Mouse (Mus musculus): ENCODE measurements around the gene Tmem204. TPM values are rescaled to one million over a fixed set of nuclear protein-coding genes. Genes with fewer than 3 reads are reported as not detected.

The Tmem204 gene
- polyA plus RNA-seq, 1 experiment from 2014 or later = 19.0 TPM

- no peak for ATAC-seq (ENCODE audit: low FRiP score, low TSS enrichment)
- Histone ChIP-seq H3K4me1 (replicated peaks; ENCODE audit: control insufficient read depth, insufficient read depth) (peaks cover 3% of the 10 kb centered on the region), H3K9me3 (ENCODE audit: control insufficient read depth, low read length) (no peaks in the 10 kb centered on the region), H3K9ac (ENCODE audit: low read length) (no peak overlapping the region), H3K4me2 (replicated peaks; ENCODE audit: low read depth) (no peak overlapping the region), H3K27me3 (ENCODE audit: control insufficient read depth, insufficient read depth, low read length) (no peaks in the 10 kb centered on the region), H3K4me3 (ENCODE audit: low read depth, low read length) (no peak overlapping the region), H3K27ac (replicated peaks) (no peak overlapping the region), H3K36me3 (ENCODE audit: control insufficient read depth, insufficient read depth, low read length) (peaks cover 3% of the 10 kb centered on the region; the same call in 1 of the 2 replicates)
- DNase-seq (ENCODE audit: low spot score) = no peak
- no peak for TF ChIP-seq CTCF (IDR thresholded peaks at IDR 0.05; ENCODE audit: low read depth)
- no peak for TF ChIP-seq EP300 (optimal IDR thresholded peaks at IDR 0.05)
- WGBS = 74% methylated on average over 8 of the region's 8 CpGs
Observed at GRCm38 (mm10) chr17:25111739-25112422, 28.5 kb upstream of the Tmem204 start.

- Histone ChIP-seq H3K4me3 (ENCODE audit: low read depth, low read length) (no peak overlapping the region), H3K36me3 (ENCODE audit: control insufficient read depth, insufficient read depth, low read length) (peaks cover 6% of the 10 kb centered on the region; the same call in 1 of the 2 replicates), H3K4me1 (replicated peaks; ENCODE audit: control insufficient read depth, insufficient read depth) (peaks cover 3% of the 10 kb centered on the region), H3K27me3 (ENCODE audit: control insufficient read depth, insufficient read depth, low read length) (no peaks in the 10 kb centered on the region), H3K9me3 (ENCODE audit: control insufficient read depth, low read length) (no peaks in the 10 kb centered on the region), H3K27ac (replicated peaks) (no peak overlapping the region), H3K4me2 (replicated peaks; ENCODE audit: low read depth) (no peak overlapping the region), H3K9ac (ENCODE audit: low read length) (no peak overlapping the region)
- ATAC-seq (ENCODE audit: low FRiP score, low TSS enrichment) (no peak), DNase-seq (ENCODE audit: low spot score) (no peak)
- TF ChIP-seq CTCF (IDR thresholded peaks at IDR 0.05; ENCODE audit: low read depth) = no peak
- no peak for TF ChIP-seq EP300 (optimal IDR thresholded peaks at IDR 0.05)
- 90% methylated on average over 5 of the region's 5 CpGs for WGBS
Observed at GRCm38 (mm10) chr17:25111220-25111619, 27.8 kb upstream of the Tmem204 start.

GRCm38 (mm10) chr17:25110590-25110989, 27.2 kb upstream of the Tmem204 start:
- Histone ChIP-seq H3K4me2 (replicated peaks; ENCODE audit: low read depth) (no peak overlapping the region), H3K36me3 (ENCODE audit: control insufficient read depth, insufficient read depth, low read length) (peaks cover 6% of the 10 kb centered on the region; the same call in 1 of the 2 replicates), H3K9ac (ENCODE audit: low read length) (no peak overlapping the region), H3K9me3 (ENCODE audit: control insufficient read depth, low read length) (no peaks in the 10 kb centered on the region), H3K4me3 (ENCODE audit: low read depth, low read length) (no peak overlapping the region), H3K4me1 (replicated peaks; ENCODE audit: control insufficient read depth, insufficient read depth) (peaks cover 3% of the 10 kb centered on the region; the same call in 1 of the 2 replicates), H3K27ac (replicated peaks) (no peak overlapping the region), H3K27me3 (ENCODE audit: control insufficient read depth, insufficient read depth, low read length) (no peaks in the 10 kb centered on the region)
- 92% methylated on average over 6 of the region's 6 CpGs for WGBS
- DNase-seq (ENCODE audit: low spot score) (no peak), ATAC-seq (ENCODE audit: low FRiP score, low TSS enrichment) (no peak)
- no peak for TF ChIP-seq CTCF (IDR thresholded peaks at IDR 0.05; ENCODE audit: low read depth)
- TF ChIP-seq EP300 (optimal IDR thresholded peaks at IDR 0.05) = no peak

GRCm38 (mm10) chr17:25109578-25109977, 26.2 kb upstream of the Tmem204 start:
- 68% methylated on average over 2 of the region's 2 CpGs for WGBS
- H3K27me3 ChIP-seq (ENCODE audit: control insufficient read depth, insufficient read depth, low read length) = no peaks in the 10 kb centered on the region
- H3K4me2 ChIP-seq (replicated peaks; ENCODE audit: low read depth) = no peak overlapping the region
- H3K36me3 ChIP-seq (ENCODE audit: control insufficient read depth, insufficient read depth, low read length) = peaks cover 6% of the 10 kb centered on the region; the same call in 1 of the 2 replicates
- DNase-seq (ENCODE audit: low spot score) (peak; percentile 61), ATAC-seq (ENCODE audit: low FRiP score, low TSS enrichment) (peak; percentile 65)
- no peak overlapping the region for H3K9ac ChIP-seq (ENCODE audit: low read length)
- H3K27ac ChIP-seq (replicated peaks) = no peak overlapping the region
- no peak overlapping the region for H3K4me3 ChIP-seq (ENCODE audit: low read depth, low read length)
- no peaks in the 10 kb centered on the region for H3K4me1 ChIP-seq (replicated peaks; ENCODE audit: control insufficient read depth, insufficient read depth)
- TF ChIP-seq CTCF (IDR thresholded peaks at IDR 0.05; ENCODE audit: low read depth) = peak; percentile 79
- no peak for TF ChIP-seq EP300 (optimal IDR thresholded peaks at IDR 0.05)
- no peaks in the 10 kb centered on the region for H3K9me3 ChIP-seq (ENCODE audit: control insufficient read depth, low read length)

- DNase-seq (ENCODE audit: low spot score) = no peak
Observed at GRCm38 (mm10) chr17:25107786-25108185, 24.4 kb upstream of the Tmem204 start.

GRCm38 (mm10) chr17:25101338-25101737, 17.9 kb upstream of the Tmem204 start:
- Histone ChIP-seq H3K36me3 (ENCODE audit: control insufficient read depth, insufficient read depth, low read length) (peaks cover 19% of the 10 kb centered on the region; the same call in 1 of the 2 replicates), H3K4me3 (ENCODE audit: low read depth, low read length) (no peak overlapping the region), H3K4me1 (replicated peaks; ENCODE audit: control insufficient read depth, insufficient read depth) (no peaks in the 10 kb centered on the region), H3K27me3 (ENCODE audit: control insufficient read depth, insufficient read depth, low read length) (no peaks in the 10 kb centered on the region), H3K4me2 (replicated peaks; ENCODE audit: low read depth) (no peak overlapping the region), H3K9me3 (ENCODE audit: control insufficient read depth, low read length) (no peaks in the 10 kb centered on the region), H3K27ac (replicated peaks) (no peak overlapping the region), H3K9ac (ENCODE audit: low read length) (no peak overlapping the region)
- no peak for TF ChIP-seq EP300 (optimal IDR thresholded peaks at IDR 0.05)
- no peak for TF ChIP-seq CTCF (IDR thresholded peaks at IDR 0.05; ENCODE audit: low read depth)
- DNase-seq (ENCODE audit: low spot score) (no peak), ATAC-seq (ENCODE audit: low FRiP score, low TSS enrichment) (no peak)
- 87% methylated on average over 11 of the region's 11 CpGs for WGBS

More at GRCm38 (mm10) chr17:25107786-25108185, 24.4 kb upstream of the Tmem204 start:
- no peak for ATAC-seq (ENCODE audit: low FRiP score, low TSS enrichment)
- TF ChIP-seq CTCF (IDR thresholded peaks at IDR 0.05; ENCODE audit: low read depth) (no peak), EP300 (optimal IDR thresholded peaks at IDR 0.05) (no peak)
- Histone ChIP-seq H3K4me2 (replicated peaks; ENCODE audit: low read depth) (no peak overlapping the region), H3K36me3 (ENCODE audit: control insufficient read depth, insufficient read depth, low read length) (peaks cover 11% of the 10 kb centered on the region; the same call in 1 of the 2 replicates), H3K27ac (replicated peaks) (no peak overlapping the region), H3K4me1 (replicated peaks; ENCODE audit: control insufficient read depth, insufficient read depth) (no peaks in the 10 kb centered on the region), H3K9ac (ENCODE audit: low read length) (no peak overlapping the region), H3K9me3 (ENCODE audit: control insufficient read depth, low read length) (no peaks in the 10 kb centered on the region), H3K4me3 (ENCODE audit: low read depth, low read length) (no peak overlapping the region), H3K27me3 (ENCODE audit: control insufficient read depth, insufficient read depth, low read length) (no peaks in the 10 kb centered on the region)
- 95% methylated on average over 6 of the region's 16 CpGs for WGBS
